Mouse (Mus musculus): ENCODE results near the gene Olfr1118.
"Not testable (repeated sequence)": the region's sequence is repeated elsewhere in the genome, so short reads cannot be mapped to it uniquely, and the experiment has no call there.

The Olfr1118 gene

DNA sequence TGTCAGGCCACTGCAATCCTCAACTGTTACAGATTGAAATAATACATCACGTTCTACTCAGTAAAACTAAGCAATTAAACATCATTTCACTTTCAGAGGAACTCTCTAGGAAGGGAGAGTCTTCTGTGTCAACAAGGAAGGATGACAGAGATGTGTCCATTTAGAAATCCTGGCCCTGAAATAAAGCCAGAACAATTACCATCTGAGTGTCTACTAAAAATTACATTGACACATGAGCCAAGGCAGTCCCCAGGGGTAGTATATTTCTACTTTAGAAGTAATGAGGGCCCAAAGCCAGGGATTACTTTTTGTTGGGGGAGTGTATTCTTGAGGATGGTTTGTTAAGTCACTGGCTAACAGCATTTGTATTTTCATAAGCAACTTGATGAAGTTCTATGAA is at the start of gene Olfr1118:
Gene Olfr1118, plus strand, starts transcription at position 301 of the 400 bp plus-strand sequence.
- DNase-seq (ENCODE audit: extremely low read depth, low read depth) = no peak

GRCm38 (mm10) chr2:87267234-87267633 is 40.1 kb upstream of the Olfr1118 start, which contains the start of gene Olfr1116:
Gene Olfr1116, plus strand, starts transcription at chr2:87267534.
- DNase-seq (ENCODE audit: extremely low read depth, low read depth) = no peak

DNA sequence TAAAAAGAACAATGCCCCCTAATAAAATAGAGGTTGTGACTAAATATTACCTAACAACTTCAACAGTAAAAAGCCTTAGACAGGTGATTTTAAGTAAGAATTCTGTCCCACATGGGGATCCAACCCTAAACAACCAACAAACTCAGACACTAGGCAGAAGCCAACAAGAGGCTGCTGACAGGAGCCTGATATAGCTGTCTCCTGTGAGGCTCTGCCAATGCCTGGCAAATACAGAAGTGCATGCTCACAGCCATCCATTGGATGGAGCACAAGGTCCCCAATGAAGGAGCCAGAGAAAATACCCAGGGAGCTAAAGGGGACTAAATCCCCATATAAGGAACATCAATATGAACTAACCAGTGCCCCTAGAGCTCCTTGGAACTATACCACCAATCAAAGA is 13.4 kb upstream of the Olfr1118 start:
- not testable (repeated sequence) for DNase-seq (ENCODE audit: extremely low read depth, low read depth)

DNA sequence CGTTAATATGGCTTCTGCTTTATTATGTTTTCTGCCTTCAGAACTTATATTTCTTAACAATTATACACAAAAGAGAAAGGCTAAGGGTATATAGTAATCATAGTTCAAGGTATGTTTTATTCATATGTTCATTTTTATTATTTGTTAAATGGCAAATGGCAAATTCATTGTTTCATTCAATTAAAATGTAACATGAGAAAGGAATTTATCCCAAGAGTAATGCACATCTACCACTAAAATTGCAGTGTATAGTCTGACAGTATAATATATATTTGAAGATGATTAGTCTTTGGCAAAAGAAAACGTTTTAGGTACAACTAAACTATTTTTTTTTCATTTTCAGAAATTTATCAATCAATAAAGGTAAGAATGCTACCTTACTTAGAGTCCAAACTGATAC is 47.1 kb downstream of the Olfr1118 start, which contains the start of gene Olfr1120:
Gene Olfr1120, plus strand, starts transcription at position 301 of the 400 bp plus-strand sequence.
- no peak for DNase-seq (ENCODE audit: extremely low read depth, low read depth)

GRCm38 (mm10) chr2:87360121-87360520 is 52.7 kb downstream of the Olfr1118 start:
- not testable (repeated sequence) for DNase-seq (ENCODE audit: extremely low read depth, low read depth)

Measured in MEL-GATA-1-ER (cell line).